Mouse (Mus musculus): ENCODE measurements around the gene Tcn2.
"Not testable (repeated sequence)": the region's sequence is repeated elsewhere in the genome, so short reads cannot be mapped to it uniquely, and the experiment has no call there.

Tcn2 gene

DNA sequence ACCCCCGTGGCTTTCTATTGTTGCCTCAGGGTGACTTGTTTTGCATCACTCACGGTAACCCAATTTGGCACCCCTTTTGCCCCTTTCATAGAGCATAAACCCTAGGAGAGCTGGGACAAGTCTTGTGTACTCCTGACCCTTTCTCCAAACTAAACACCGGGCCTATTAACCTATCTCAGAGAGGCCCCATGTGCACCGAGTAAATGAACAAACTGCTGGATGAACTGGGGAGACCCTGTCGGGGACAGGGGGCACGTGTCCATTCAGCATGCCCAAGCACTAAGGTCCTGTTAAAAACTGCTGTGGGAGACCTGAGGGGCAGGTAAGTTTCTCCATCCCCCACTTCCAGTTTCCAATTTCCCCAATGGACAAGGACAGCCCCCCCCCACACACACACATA is 1.0 kb downstream of the Tcn2 start:
- DNase-seq (ENCODE audit: low spot score in 2 of 2): peak in 1 of 2 experiments; percentile 8

- peak in 1 of 2 experiments; percentile 13 for DNase-seq (ENCODE audit: low spot score in 2 of 2)
Observed at GRCm38 (mm10) chr11:3930019-3930418, 1.9 kb downstream of the Tcn2 start.

- peak; percentile 12 for DNase-seq (ENCODE audit: low spot score in 2 of 2)
Observed at GRCm38 (mm10) chr11:3925916-3926315, 6.0 kb downstream of the Tcn2 start.

- DNase-seq (ENCODE audit: low spot score in 2 of 2): no peak
Observed at GRCm38 (mm10) chr11:3922731-3923130, 9.2 kb downstream of the Tcn2 start.

DNA sequence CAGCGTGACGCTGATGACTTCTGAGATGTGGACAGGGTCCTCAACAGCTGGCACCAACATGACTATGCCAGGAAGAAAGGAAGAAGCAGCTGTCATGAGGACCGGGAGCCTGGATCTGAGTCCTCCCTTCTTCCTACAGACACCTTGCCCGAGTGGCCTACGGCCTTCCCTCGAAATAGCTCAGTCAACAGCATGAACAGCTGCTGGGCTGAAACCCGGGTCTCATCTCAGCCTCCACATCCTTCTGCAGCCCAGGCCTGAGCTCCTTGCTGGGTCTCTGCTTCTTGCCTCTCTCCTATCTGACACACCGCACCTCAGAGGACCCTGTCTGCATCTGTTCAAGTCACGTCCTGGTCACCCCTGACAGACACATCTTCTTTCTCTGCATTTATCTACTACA is 9.8 kb downstream of the Tcn2 start:
- DNase-seq (ENCODE audit: low spot score in 2 of 2): no peak

- DNase-seq (ENCODE audit: low spot score in 2 of 2): peak in 1 of 2 experiments; percentile 67
Observed at GRCm38 (mm10) chr11:3921281-3921850, 10.6 kb downstream of the Tcn2 start.

GRCm38 (mm10) chr11:3920476-3920875 is 11.5 kb downstream of the Tcn2 start:
- DNase-seq (ENCODE audit: low spot score in 2 of 2): no peak

DNA sequence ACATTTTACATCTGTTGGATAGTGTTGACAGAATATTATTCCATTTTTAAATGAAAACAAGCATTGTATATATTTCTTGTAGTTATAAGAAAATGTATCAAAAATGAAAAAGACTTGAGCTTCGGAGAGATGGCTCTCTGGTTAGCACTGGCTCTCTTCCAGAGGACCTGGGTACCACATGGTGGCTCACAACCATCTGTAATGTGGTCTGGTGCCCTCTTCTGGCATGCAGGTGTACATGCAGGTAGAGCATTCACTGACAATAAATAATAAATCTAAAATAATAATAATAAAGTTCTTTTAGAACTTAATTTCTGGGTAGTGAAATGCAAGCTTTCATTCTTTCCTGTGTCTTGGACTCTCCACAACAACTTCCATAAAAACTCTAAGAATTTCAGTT is 13.2 kb downstream of the Tcn2 start:
- no peak for DNase-seq (ENCODE audit: low spot score in 2 of 2)

GRCm38 (mm10) chr11:3914109-3914840 is 17.7 kb downstream of the Tcn2 start, which contains the start of gene Slc35e4:
Gene Slc35e4, minus strand, starts transcription at chr11:3914664.
- peak; percentile 82 to 87 for DNase-seq (ENCODE audit: low spot score in 2 of 2)

- DNase-seq (ENCODE audit: low spot score in 2 of 2): peak; percentile 96 to 97
Observed at GRCm38 (mm10) chr11:3913316-3914108, 18.4 kb downstream of the Tcn2 start.

GRCm38 (mm10) chr11:3912875-3913271 is 19.1 kb downstream of the Tcn2 start:
- DNase-seq (ENCODE audit: low spot score in 2 of 2): peak; percentile 64 to 69

GRCm38 (mm10) chr11:3912100-3912874 is 19.7 kb downstream of the Tcn2 start:
- peak; percentile 70 to 72 for DNase-seq (ENCODE audit: low spot score in 2 of 2)

DNA sequence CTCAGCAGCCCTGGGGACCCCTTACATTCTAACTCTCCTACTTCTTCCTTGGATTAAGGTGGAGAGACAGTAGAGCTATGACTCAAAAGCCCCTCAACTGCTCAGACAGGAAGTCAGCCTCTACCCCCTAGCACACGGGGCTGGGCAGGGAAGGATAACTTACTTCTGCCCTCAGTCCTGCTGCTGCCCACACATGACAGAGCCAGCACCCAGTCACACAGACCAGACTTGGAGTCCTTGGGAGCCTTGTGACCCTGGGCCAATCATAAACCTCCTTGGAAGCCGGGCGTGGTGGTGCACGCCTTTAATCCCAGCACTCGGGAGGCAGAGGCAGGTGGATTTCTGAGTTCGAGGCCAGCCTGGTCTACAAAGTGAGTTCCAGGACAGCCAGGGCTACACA is 20.5 kb downstream of the Tcn2 start:
- not testable (repeated sequence) for DNase-seq (ENCODE audit: low spot score in 2 of 2)

DNA sequence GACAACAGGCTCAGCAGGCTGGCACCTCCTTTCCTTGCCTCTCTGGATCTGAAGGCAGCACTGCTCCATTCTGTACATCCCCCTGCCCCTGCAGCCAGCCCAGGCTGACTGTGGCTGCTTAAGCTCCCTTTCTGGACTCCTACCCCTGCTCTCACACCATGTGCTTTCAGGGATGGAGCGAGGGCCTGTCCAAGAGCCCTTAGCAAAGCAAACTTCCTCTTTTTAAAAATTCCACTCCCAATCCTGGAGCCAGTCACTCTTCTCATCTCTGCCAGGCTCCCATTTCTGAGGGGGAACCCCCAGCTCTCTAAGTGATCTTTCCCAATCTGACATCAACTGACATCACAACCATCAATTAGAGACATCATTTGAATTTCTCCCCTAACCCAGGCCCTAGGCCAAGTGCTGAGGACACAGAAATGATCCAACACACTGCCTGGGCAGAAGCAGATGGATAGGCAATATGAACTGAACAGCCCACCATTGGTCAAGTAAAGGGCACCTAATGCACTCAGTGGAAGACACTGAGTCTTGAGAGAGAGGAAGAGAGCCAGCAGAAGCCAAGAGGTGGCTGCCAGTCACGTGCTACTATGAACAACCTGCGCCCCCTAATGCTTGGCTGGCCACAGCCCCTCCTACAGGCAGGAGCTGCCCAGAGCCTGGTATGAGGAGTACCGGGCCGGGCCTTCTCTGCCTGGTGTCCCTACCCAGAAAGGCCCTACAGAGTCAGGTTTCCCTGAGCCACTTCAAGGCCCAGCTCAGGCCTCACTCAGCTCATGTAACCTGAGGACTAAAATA is 21.2 kb downstream of the Tcn2 start:
- DNase-seq (ENCODE audit: low spot score in 2 of 2): peak in 1 of 2 experiments; percentile 35

GRCm38 (mm10) chr11:3909236-3909635 is 22.7 kb downstream of the Tcn2 start:
- no peak for DNase-seq (ENCODE audit: low spot score in 2 of 2)

GRCm38 (mm10) chr11:3905446-3905845 is 26.5 kb downstream of the Tcn2 start:
- no peak for DNase-seq (ENCODE audit: low spot score in 2 of 2)

DNA sequence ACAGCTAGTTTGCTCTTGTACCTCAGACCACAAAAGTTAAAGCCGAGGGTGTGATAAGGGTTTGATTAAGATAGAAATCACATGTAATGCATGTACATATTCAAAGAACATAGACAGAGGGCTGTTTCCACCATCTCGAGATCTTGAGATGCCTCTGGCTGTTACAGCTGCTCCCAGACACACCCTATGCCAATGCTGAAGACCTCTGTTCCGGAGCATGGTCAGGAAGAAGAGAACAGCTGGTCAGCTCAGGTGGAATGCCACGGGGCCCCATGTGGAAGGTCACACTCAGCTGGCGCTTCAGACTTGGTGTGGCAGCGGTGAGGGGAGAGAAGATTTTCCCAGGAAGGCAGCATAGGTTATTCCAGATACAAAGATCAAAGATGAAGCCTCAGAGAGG is 27.3 kb downstream of the Tcn2 start:
- no peak for DNase-seq (ENCODE audit: low spot score in 2 of 2)

DNA sequence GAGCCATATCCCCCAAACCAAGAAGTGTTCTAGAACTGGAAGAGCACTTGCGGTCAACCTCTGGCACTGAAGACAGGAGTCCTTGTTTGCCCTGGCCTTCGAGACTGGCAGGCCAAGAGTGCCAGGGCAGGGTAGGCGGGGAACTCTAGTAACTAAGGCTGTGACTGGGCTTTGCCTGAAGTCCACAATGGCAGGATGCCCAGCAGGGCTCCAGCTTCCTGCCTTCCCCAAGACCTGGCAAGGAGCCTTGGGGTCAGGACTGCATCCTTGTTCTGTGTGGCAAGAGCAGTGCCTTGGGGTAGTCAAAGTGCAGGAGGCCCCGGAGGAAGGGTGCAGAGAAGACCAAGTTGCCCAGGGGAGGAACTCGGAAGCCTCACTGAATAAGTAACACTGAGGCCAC is 28.9 kb downstream of the Tcn2 start:
- peak; percentile 86 to 89 for DNase-seq (ENCODE audit: low spot score in 2 of 2)

- DNase-seq (ENCODE audit: low spot score in 2 of 2): no peak
Observed at GRCm38 (mm10) chr11:3902516-3902915, 29.4 kb downstream of the Tcn2 start.

GRCm38 (mm10) chr11:3900296-3900695 is 31.7 kb downstream of the Tcn2 start:
- DNase-seq (ENCODE audit: low spot score in 2 of 2): no peak

- DNase-seq (ENCODE audit: low spot score in 2 of 2): no peak
Observed at GRCm38 (mm10) chr11:3895933-3896332, 36.0 kb downstream of the Tcn2 start.
